In genomic region chr12:101789250-101789649, GRCm38 (mm10) we compare ENCODE assay signal across 24 mouse cellular contexts. TPM values are rescaled to one million over a fixed set of nuclear protein-coding genes. Genes with fewer than 3 reads are reported as not detected.
"Had no signal": no experiment of that assay in that cellular context is flagged by ENCODE, and none has a peak within 500 bp of the region (broad histone marks: within the 10 kb centered on the region; RNA-seq: fewer than 3 reads in every experiment).

No protein-coding gene starts in this region.

- H3K27ac ChIP-seq: heart, adult 2 months; heart, embryonic 13.5 days; heart, embryonic 15.5 days; hindbrain, embryonic 13.5 days; hindbrain, embryonic 15.5 days; hindbrain, postnatal 0 days; layer of hippocampus, adult 2 months; left cerebral cortex, adult 2 months; limb, embryonic 13.5 days; liver, embryonic 12.5 days; liver, embryonic 14.5 days had no signal

- DNase-seq: gastrocnemius, postnatal 14 days; gastrocnemius, postnatal 36 days; heart, adult 11 months; heart, adult 2 months; heart, postnatal 14 days; heart, postnatal 36 days; kidney, adult 18-20 months; kidney, adult 8-10 months; kidney, postnatal 10 days; kidney, postnatal 25 days; kidney, postnatal 4 days had no signal

- ATAC-seq: hindbrain, postnatal 0 days; intestine, embryonic 16.5 days; liver, embryonic 12.5 days had no signal

- H3K4me3 ChIP-seq: heart, adult 2 months; heart, embryonic 13.5 days; heart, embryonic 15.5 days; hindbrain, embryonic 13.5 days; hindbrain, embryonic 15.5 days; layer of hippocampus, adult 2 months; left cerebral cortex, adult 2 months; limb, embryonic 13.5 days; liver, embryonic 12.5 days had no signal

- H3K36me3 ChIP-seq: heart, embryonic 15.5 days; hindbrain, embryonic 13.5 days; hindbrain, embryonic 15.5 days; liver, embryonic 12.5 days had no signal

- H3K27me3 ChIP-seq: heart, embryonic 13.5 days; heart, embryonic 15.5 days; hindbrain, embryonic 13.5 days; hindbrain, embryonic 15.5 days; limb, embryonic 13.5 days; liver, embryonic 12.5 days had no signal

- H3K9me3 ChIP-seq: heart, embryonic 15.5 days; hindbrain, embryonic 13.5 days; hindbrain, embryonic 15.5 days; liver, embryonic 12.5 days had no signal

- H3K9ac ChIP-seq: heart, embryonic 13.5 days; heart, embryonic 15.5 days; hindbrain, embryonic 13.5 days; hindbrain, embryonic 15.5 days; limb, embryonic 13.5 days; liver, embryonic 12.5 days; liver, embryonic 14.5 days had no signal

- H3K4me2 ChIP-seq: heart, embryonic 11.5 days; heart, embryonic 13.5 days; heart, embryonic 15.5 days; hindbrain, embryonic 13.5 days; hindbrain, embryonic 15.5 days; limb, embryonic 13.5 days; liver, embryonic 12.5 days had no signal

- H3K4me1 ChIP-seq: heart, embryonic 13.5 days; heart, embryonic 15.5 days; hindbrain, embryonic 13.5 days; hindbrain, embryonic 15.5 days; limb, embryonic 13.5 days; liver, embryonic 12.5 days had no signal

RNA-seq across cellular contexts. Expression of gene Fbln5, which starts 29.6 kb away (rescaled TPM):
- total RNA-seq: hematopoietic stem cell, adult 5-6 weeks had no signal
